Mouse (Mus musculus): ENCODE data around the gene Hnrnpa3. TPM values are rescaled to one million over a fixed set of nuclear protein-coding genes. Genes with fewer than 3 reads are reported as not detected.

Gene Hnrnpa3
- total and polyA plus RNA-seq, 2 experiments from 2014 or later: 33.9 to 102 TPM

GRCm38 (mm10) chr2:75625086-75625485 is 34.0 kb upstream of the Hnrnpa3 start:
- H3K4me2 ChIP-seq (ENCODE audit: low read depth, low read length): no peak overlapping the region
- TF ChIP-seq EP300 (IDR thresholded peaks at IDR 0.05; ENCODE audit: low read depth) (no peak), CTCF (IDR thresholded peaks at IDR 0.05; ENCODE audit: low read depth) (no peak)
- DNase-seq (ENCODE audit: low spot score): no peak

GRCm38 (mm10) chr2:75626597-75627440 is 32.2 kb upstream of the Hnrnpa3 start:
- no peak for TF ChIP-seq EP300 (IDR thresholded peaks at IDR 0.05; ENCODE audit: low read depth)
- TF ChIP-seq CTCF (IDR thresholded peaks at IDR 0.05; ENCODE audit: low read depth): no peak

More at GRCm38 (mm10) chr2:75625086-75625485, 34.0 kb upstream of the Hnrnpa3 start:
- H3K27ac ChIP-seq (ENCODE audit: low read depth): no peak overlapping the region
- no peaks in the 10 kb centered on the region for H3K27me3 ChIP-seq (ENCODE audit: control insufficient read depth, insufficient read depth, low read length)
- H3K4me1 ChIP-seq (ENCODE audit: control insufficient read depth, insufficient read depth): no peaks in the 10 kb centered on the region
- H3K4me3 ChIP-seq (ENCODE audit: low read depth, low read length): no peak overlapping the region
- no peak overlapping the region for H3K9ac ChIP-seq (replicated peaks; ENCODE audit: low read depth, low read length)
- H3K9me3 ChIP-seq (replicated peaks; ENCODE audit: control insufficient read depth, low read length): no peaks in the 10 kb centered on the region
- WGBS: 56% methylated on average over 3 of the region's 3 CpGs
- no peak for ATAC-seq (ENCODE audit: insufficient read depth, low read depth)
- no peaks in the 10 kb centered on the region for H3K36me3 ChIP-seq (replicated peaks; ENCODE audit: control insufficient read depth, insufficient read depth, low read length)

GRCm38 (mm10) chr2:75628487-75628886 is 30.6 kb upstream of the Hnrnpa3 start:
- no peaks in the 10 kb centered on the region for H3K9me3 ChIP-seq (replicated peaks; ENCODE audit: control insufficient read depth, low read length)
- ATAC-seq (ENCODE audit: insufficient read depth, low read depth): no peak
- H3K4me3 ChIP-seq (ENCODE audit: low read depth, low read length): no peak overlapping the region
- H3K36me3 ChIP-seq (replicated peaks; ENCODE audit: control insufficient read depth, insufficient read depth, low read length): no peaks in the 10 kb centered on the region
- no peak for DNase-seq (ENCODE audit: low spot score)
- no peaks in the 10 kb centered on the region for H3K27me3 ChIP-seq (ENCODE audit: control insufficient read depth, insufficient read depth, low read length)
- peaks cover 8% of the 10 kb centered on the region; the same call in 1 of the 2 replicates for H3K4me1 ChIP-seq (ENCODE audit: control insufficient read depth, insufficient read depth)
- H3K9ac ChIP-seq (replicated peaks; ENCODE audit: low read depth, low read length): no peak overlapping the region
- 89% methylated on average over 8 of the region's 8 CpGs for WGBS
- no peak overlapping the region for H3K27ac ChIP-seq (ENCODE audit: low read depth)
- H3K4me2 ChIP-seq (ENCODE audit: low read depth, low read length): no peak overlapping the region
- TF ChIP-seq CTCF (IDR thresholded peaks at IDR 0.05; ENCODE audit: low read depth) (no peak), EP300 (IDR thresholded peaks at IDR 0.05; ENCODE audit: low read depth) (no peak)

More at GRCm38 (mm10) chr2:75626597-75627440, 32.2 kb upstream of the Hnrnpa3 start:
- 0 out of 2 replicates have a peak, but pooled peaks cover 3% of the 10 kb centered on the region for H3K4me1 ChIP-seq (ENCODE audit: control insufficient read depth, insufficient read depth)
- no peak overlapping the region for H3K27ac ChIP-seq (ENCODE audit: low read depth)
- DNase-seq (ENCODE audit: low spot score) (no peak), ATAC-seq (ENCODE audit: insufficient read depth, low read depth) (no peak)
- H3K4me2 ChIP-seq (ENCODE audit: low read depth, low read length): no peak overlapping the region
- WGBS: 67% methylated on average over 6 of the region's 6 CpGs
- no peaks in the 10 kb centered on the region for H3K27me3 ChIP-seq (ENCODE audit: control insufficient read depth, insufficient read depth, low read length)
- H3K9me3 ChIP-seq (replicated peaks; ENCODE audit: control insufficient read depth, low read length): no peaks in the 10 kb centered on the region
- no peaks in the 10 kb centered on the region for H3K36me3 ChIP-seq (replicated peaks; ENCODE audit: control insufficient read depth, insufficient read depth, low read length)
- H3K4me3 ChIP-seq (ENCODE audit: low read depth, low read length): no peak overlapping the region
- no peak overlapping the region for H3K9ac ChIP-seq (replicated peaks; ENCODE audit: low read depth, low read length)

GRCm38 (mm10) chr2:75631421-75631820 is 27.6 kb upstream of the Hnrnpa3 start:
- H3K4me1 ChIP-seq (ENCODE audit: control insufficient read depth, insufficient read depth): peaks cover 8% of the 10 kb centered on the region; the same call in 1 of the 2 replicates
- H3K4me3 ChIP-seq (ENCODE audit: low read depth, low read length): no peak overlapping the region
- no peak overlapping the region for H3K4me2 ChIP-seq (ENCODE audit: low read depth, low read length)
- DNase-seq (ENCODE audit: low spot score): no peak
- TF ChIP-seq EP300 (IDR thresholded peaks at IDR 0.05; ENCODE audit: low read depth): no peak
- no peak for TF ChIP-seq CTCF (IDR thresholded peaks at IDR 0.05; ENCODE audit: low read depth)
- no peak overlapping the region for H3K9ac ChIP-seq (replicated peaks; ENCODE audit: low read depth, low read length)
- H3K27me3 ChIP-seq (ENCODE audit: control insufficient read depth, insufficient read depth, low read length): no peaks in the 10 kb centered on the region
- no peak overlapping the region for H3K27ac ChIP-seq (ENCODE audit: low read depth)
- 44% methylated on average over 6 of the region's 6 CpGs for WGBS
- peak; percentile 52; the same call in 1 of the 2 replicates for ATAC-seq (ENCODE audit: insufficient read depth, low read depth)
- no peaks in the 10 kb centered on the region for H3K36me3 ChIP-seq (replicated peaks; ENCODE audit: control insufficient read depth, insufficient read depth, low read length)
- no peaks in the 10 kb centered on the region for H3K9me3 ChIP-seq (replicated peaks; ENCODE audit: control insufficient read depth, low read length)

GRCm38 (mm10) chr2:75632043-75632442 is 27.0 kb upstream of the Hnrnpa3 start:
- WGBS: 47% methylated on average over 6 of the region's 6 CpGs

More at GRCm38 (mm10) chr2:75632043-75632442, 27.0 kb upstream of the Hnrnpa3 start:
- Histone ChIP-seq H3K27ac (ENCODE audit: low read depth) (no peak overlapping the region), H3K4me3 (ENCODE audit: low read depth, low read length) (no peak overlapping the region), H3K4me2 (ENCODE audit: low read depth, low read length) (no peak overlapping the region), H3K4me1 (ENCODE audit: control insufficient read depth, insufficient read depth) (peaks cover 8% of the 10 kb centered on the region; the same call in 1 of the 2 replicates), H3K27me3 (ENCODE audit: control insufficient read depth, insufficient read depth, low read length) (no peaks in the 10 kb centered on the region), H3K9me3 (replicated peaks; ENCODE audit: control insufficient read depth, low read length) (no peaks in the 10 kb centered on the region), H3K36me3 (replicated peaks; ENCODE audit: control insufficient read depth, insufficient read depth, low read length) (no peaks in the 10 kb centered on the region), H3K9ac (replicated peaks; ENCODE audit: low read depth, low read length) (no peak overlapping the region)
- no peak for DNase-seq (ENCODE audit: low spot score)
- no peak for TF ChIP-seq CTCF (IDR thresholded peaks at IDR 0.05; ENCODE audit: low read depth)
- no peak for TF ChIP-seq EP300 (IDR thresholded peaks at IDR 0.05; ENCODE audit: low read depth)
- ATAC-seq (ENCODE audit: insufficient read depth, low read depth): no peak

Measured in heart, postnatal 0 days (tissue).